Mouse (Mus musculus) hindbrain, embryonic 16.5 days (tissue): Measurements from ENCODE around the gene G6pc2. TPM values are rescaled to one million over a fixed set of nuclear protein-coding genes. Genes with fewer than 3 reads are reported as not detected.

ENCODE experiments used
- ATAC-seq: fragments of 200-750 bp; cut with Nextera tagmentation; 2 replicates; pipeline ENCODE4 v1.8.0; 2017; ENCODE audit warnings: moderate TSS enrichment, moderate library complexity
- H3K27ac ChIP-seq: fragments of 300-500 bp; sonication (generic); 2 replicates; pipeline ENCODE4 v1.5.1; 2014; ENCODE audit warnings: low read depth, mild to moderate bottlenecking, control low read depth, low read length, moderate library complexity
- H3K27me3 ChIP-seq: fragments of 300-500 bp; sonication (generic); replicated peaks from 2 replicates; pipeline ENCODE4 v1.6.1; 2014; ENCODE audit warnings: low read length; ENCODE audit not compliant: control insufficient read depth, insufficient read depth
- H3K36me3 ChIP-seq: fragments of 300-500 bp; sonication (generic); 2 replicates; pipeline ENCODE4 v1.6.1; 2014; ENCODE audit warnings: mild to moderate bottlenecking, low read length, moderate library complexity, mixed read lengths; ENCODE audit not compliant: control insufficient read depth, insufficient read depth
- H3K4me1 ChIP-seq: fragments of 300-500 bp; sonication (generic); 2 replicates; pipeline ENCODE4 v1.6.1; 2014; ENCODE audit warnings: low read depth, low read length; ENCODE audit not compliant: control insufficient read depth, insufficient read depth
- H3K4me2 ChIP-seq: fragments of 300-500 bp; sonication (generic); 2 replicates; pipeline ENCODE4 v1.6.1; 2014; ENCODE audit warnings: mild to moderate bottlenecking, low read length, control low read depth, moderate library complexity
- H3K4me3 ChIP-seq: fragments of 300-500 bp; sonication (generic); 2 replicates; pipeline ENCODE4 v1.5.1; 2014; ENCODE audit warnings: mild to moderate bottlenecking, low read length, control low read depth, moderate library complexity
- H3K9ac ChIP-seq: fragments of 300-500 bp; sonication (generic); 2 replicates; pipeline ENCODE4 v1.6.1; 2014; ENCODE audit warnings: low read depth, mild to moderate bottlenecking, control low read depth, low read length, moderate library complexity
- H3K9me3 ChIP-seq: fragments of 300-500 bp; sonication (generic); 2 replicates; pipeline ENCODE4 v1.6.1; 2014; ENCODE audit warnings: mild to moderate bottlenecking, low read length, moderate library complexity; ENCODE audit not compliant: control insufficient read depth
- WGBS: fragments of 180-500 bp; shearing (Covaris S2); extraction: QIAGEN DNeasy Blood & Tissue Kit; methylation state at CpG from one replicate; pipeline ENCODE4 v1.1.7; 2014; 5-methylcytosine and 5-hydroxymethylcytosine counted together
- polyA plus RNA-seq: library from polyadenylated mRNA; unstranded; fragments of >200 nt; fragmentation: Nextera tagmentation; extraction: Ambion mirVana; gene quantifications from 2 replicates; pipeline ENCODE4 v1.2.1, GENCODE M21; 2015

The G6pc2 gene
- polyA plus RNA-seq, 1 experiment from 2014 or later: 0.38 TPM

DNA sequence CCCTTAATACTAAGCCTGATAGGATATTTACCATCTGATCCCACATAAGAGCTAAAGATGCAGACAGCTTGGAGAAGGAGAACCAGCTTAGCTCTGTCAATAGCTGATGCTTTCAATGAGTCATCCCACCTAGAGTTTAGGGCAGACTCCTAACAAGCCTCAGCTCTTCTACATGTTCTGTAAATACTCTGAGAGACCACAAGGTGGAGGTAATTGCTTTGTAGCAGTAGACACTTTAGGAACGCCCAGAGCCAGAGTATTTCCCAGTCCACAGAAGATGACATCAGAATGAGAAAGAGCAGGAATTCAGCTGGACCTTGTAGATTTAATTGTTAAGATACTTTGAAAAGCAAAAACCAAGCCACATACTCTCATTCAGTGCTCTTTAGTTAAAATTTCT is 65.0 kb downstream of the G6pc2 start:
- Histone ChIP-seq H3K36me3 (no peaks in the 10 kb centered on the region), H3K4me1 (no peaks in the 10 kb centered on the region), H3K27me3 (no peaks in the 10 kb centered on the region), H3K27ac (no peak overlapping the region), H3K4me3 (no peak overlapping the region), H3K9ac (no peak overlapping the region), H3K9me3 (no peaks in the 10 kb centered on the region), H3K4me2 (no peak overlapping the region)
- WGBS: 15% methylated on average over 1 of the region's 1 CpGs
- ATAC-seq: no peak

Other genes starting within 250 kb of the G6pc2 start
- gene Nostrin, start 75.3 kb upstream of the G6pc2 start, polyA plus RNA-seq: 2.1 and 2.4 TPM in 2 replicates
- gene Spc25, start 4.9 kb upstream of the G6pc2 start, polyA plus RNA-seq: 32.3 and 39.4 TPM in 2 replicates
- 0.10 TPM in 1 of 2 replicates, not detected in the other for gene Abcb11, start 131.5 kb downstream of the G6pc2 start, polyA plus RNA-seq
- 0.04 TPM in 1 of 2 replicates, not detected in the other for gene Dhrs9, start 169.4 kb downstream of the G6pc2 start, polyA plus RNA-seq